Mouse (Mus musculus) olfactory bulb, adult 2 months (tissue): ENCODE measurements around the gene Idh3b. TPM values are rescaled to one million over a fixed set of nuclear protein-coding genes. Genes with fewer than 3 reads are reported as not detected.

ENCODE experiments used
- H3K27ac ChIP-seq: fragments of 200-500 bp; 2 replicates; pipeline ENCODE4 v1.5.1; 2012; ENCODE audit warnings: low read depth, low read length; ENCODE audit not compliant: insufficient read depth
- H3K4me1 ChIP-seq: fragments of 200-500 bp; 2 replicates; pipeline ENCODE4 v1.6.1; 2012; ENCODE audit warnings: low read length; ENCODE audit not compliant: control insufficient read depth, insufficient read depth
- H3K4me3 ChIP-seq: fragments of 200-500 bp; 2 replicates; pipeline ENCODE4 v1.5.1; 2012; ENCODE audit warnings: mild to moderate bottlenecking, low read depth, low read length, moderate library complexity; ENCODE audit not compliant: insufficient read depth
- CTCF ChIP-seq: fragments of 200-500 bp; IDR thresholded peaks from 2 replicates; pipeline ENCODE4 v1.5.1; 2012; ENCODE audit warnings: low read depth, mild to moderate bottlenecking, low read length, moderate library complexity; ENCODE audit not compliant: insufficient read depth
- POLR2A ChIP-seq: fragments of 200-500 bp; IDR thresholded peaks from 2 replicates; pipeline ENCODE4 v1.6.1; 2012; ENCODE audit warnings: mild to moderate bottlenecking, low read depth, low read length, moderate library complexity; ENCODE audit not compliant: insufficient read depth
- WGBS: fragments of 180-500 bp; shearing (Covaris S2); methylation state at CpG from one replicate; pipeline ENCODE4 v1.1.7; 2018; 5-methylcytosine and 5-hydroxymethylcytosine counted together
- polyA plus RNA-seq: library from polyadenylated mRNA; stranded (reverse); fragments of >200 nt; gene quantifications from 2 replicates; pipeline ENCODE4 v1.2.4, GENCODE M21; 2012; ENCODE audit warnings: low replicate concordance; ENCODE audit not compliant: missing spikeins, insufficient read depth, insufficient read length

The Idh3b gene
- polyA plus RNA-seq, 1 experiment, result not detected

GRCm38 (mm10) chr2:130274862-130275261 lies 9.5 kb downstream of the Idh3b start:
- TF ChIP-seq CTCF (no peak), POLR2A (no peak)
- WGBS, result 1% methylated on average over 10 of the region's 10 CpGs
- peak overlapping the region; percentile 75 for H3K4me3 ChIP-seq
- no peaks in the 10 kb centered on the region; the same call in none of the 2 replicates for H3K4me1 ChIP-seq
- no peak overlapping the region for H3K27ac ChIP-seq

GRCm38 (mm10) chr2:130274149-130274861 lies 10.0 kb downstream of the Idh3b start, which contains the start of gene Nop56:
Nop56 (plus strand) TSS chr2:130274430.
- WGBS, result under 1% methylated on average over 68 of the region's 68 CpGs
- peak; percentile 99 for TF ChIP-seq POLR2A
- no peak for TF ChIP-seq CTCF

GRCm38 (mm10) chr2:130273732-130274131 lies 10.6 kb downstream of the Idh3b start:
- TF ChIP-seq POLR2A (no peak), CTCF (no peak)
- peak overlapping the region; percentile 59 for H3K4me3 ChIP-seq
- peak overlapping the region; percentile 55 for H3K27ac ChIP-seq
- under 1% methylated on average over 14 of the region's 14 CpGs for WGBS
- H3K4me1 ChIP-seq, result no peaks in the 10 kb centered on the region; the same call in none of the 2 replicates

More at GRCm38 (mm10) chr2:130274149-130274861, 10.0 kb downstream of the Idh3b start, which contains the start of gene Nop56:
- H3K4me1 ChIP-seq, result no peaks in the 10 kb centered on the region; the same call in none of the 2 replicates
- peak within 1 kb of the TSS; percentile 75 for H3K4me3 ChIP-seq
- H3K27ac ChIP-seq, result peak within 1 kb of the TSS; percentile 55

DNA sequence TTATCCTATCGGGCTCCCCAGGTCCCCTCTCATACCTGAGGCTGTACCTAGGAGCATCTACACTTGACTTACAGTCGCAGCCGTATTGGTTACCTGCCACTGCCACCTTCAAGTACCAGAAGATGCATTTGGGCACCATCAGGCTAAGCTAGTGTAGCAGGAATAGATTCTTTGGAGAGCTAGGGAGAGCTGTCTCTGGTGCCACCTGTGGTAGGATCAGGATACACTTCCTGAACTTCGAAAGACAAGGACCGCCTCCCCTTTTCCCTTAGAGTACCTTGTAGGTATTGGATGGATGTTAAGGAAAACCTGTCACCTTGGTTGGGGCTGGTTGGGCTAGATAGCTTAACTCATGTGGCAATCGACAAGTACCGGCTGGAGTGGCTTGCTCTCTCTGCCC lies 16.3 kb downstream of the Idh3b start:
- Histone ChIP-seq H3K4me3 (no peak overlapping the region), H3K27ac (no peak overlapping the region), H3K4me1 (no peaks in the 10 kb centered on the region)
- WGBS, result 77% methylated on average over 7 of the region's 7 CpGs
- TF ChIP-seq CTCF, result no peak
- no peak for TF ChIP-seq POLR2A

DNA sequence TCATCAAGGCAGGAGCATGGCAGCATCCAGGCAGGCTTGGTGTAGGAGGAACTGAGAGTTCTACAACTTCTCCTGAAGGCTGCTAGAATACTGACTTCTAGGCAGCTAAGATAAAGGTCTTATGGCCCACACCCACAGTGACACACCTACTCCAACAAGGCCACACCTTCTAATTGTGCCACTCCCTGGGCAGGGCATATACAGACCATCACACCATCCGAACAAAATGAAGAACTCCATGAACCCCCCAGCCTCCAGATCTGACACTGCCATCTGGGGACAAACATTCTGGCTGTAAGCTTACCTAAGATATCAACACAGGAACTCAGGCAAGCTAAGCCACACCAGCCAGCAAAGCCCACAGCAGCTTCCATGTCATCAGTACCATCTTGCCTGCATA lies 18.8 kb downstream of the Idh3b start:
- no peak for TF ChIP-seq CTCF
- no peak for TF ChIP-seq POLR2A
- Histone ChIP-seq H3K27ac (no peak overlapping the region), H3K4me3 (no peak overlapping the region), H3K4me1 (no peaks in the 10 kb centered on the region)
- 100% methylated on average over 1 of the region's 1 CpGs for WGBS

DNA sequence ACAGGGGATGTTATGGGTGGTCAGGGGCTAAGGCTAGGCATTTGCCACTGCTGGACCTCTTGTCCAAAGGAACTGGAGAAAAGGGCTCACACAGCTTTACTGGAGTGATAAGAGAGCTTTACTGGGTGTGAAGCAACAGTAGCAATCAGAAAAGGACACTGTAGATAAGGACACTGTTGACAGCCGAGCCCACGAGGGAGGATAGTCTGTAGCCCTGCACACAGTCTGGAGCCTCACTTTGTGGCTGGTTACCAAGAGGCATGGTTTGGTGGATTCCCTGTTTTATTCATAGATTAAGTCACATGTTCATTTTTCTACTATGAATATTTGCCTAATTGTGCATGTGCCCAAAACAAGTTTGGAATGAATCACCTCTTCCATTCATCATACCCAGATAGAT lies 21.9 kb downstream of the Idh3b start:
- no peak for TF ChIP-seq CTCF
- TF ChIP-seq POLR2A, result no peak

GRCm38 (mm10) chr2:130261914-130262313 lies 22.4 kb downstream of the Idh3b start:
- Histone ChIP-seq H3K27ac (no peak overlapping the region), H3K4me3 (no peak overlapping the region), H3K4me1 (no peaks in the 10 kb centered on the region)
- TF ChIP-seq POLR2A (no peak), CTCF (no peak)
- WGBS, result 91% methylated on average over 2 of the region's 2 CpGs

More for the DNA sequence above, 21.9 kb downstream of the Idh3b start:
- no peak overlapping the region for H3K4me3 ChIP-seq
- H3K4me1 ChIP-seq, result no peaks in the 10 kb centered on the region
- 83% methylated on average over 2 of the region's 2 CpGs for WGBS
- H3K27ac ChIP-seq, result no peak overlapping the region

DNA sequence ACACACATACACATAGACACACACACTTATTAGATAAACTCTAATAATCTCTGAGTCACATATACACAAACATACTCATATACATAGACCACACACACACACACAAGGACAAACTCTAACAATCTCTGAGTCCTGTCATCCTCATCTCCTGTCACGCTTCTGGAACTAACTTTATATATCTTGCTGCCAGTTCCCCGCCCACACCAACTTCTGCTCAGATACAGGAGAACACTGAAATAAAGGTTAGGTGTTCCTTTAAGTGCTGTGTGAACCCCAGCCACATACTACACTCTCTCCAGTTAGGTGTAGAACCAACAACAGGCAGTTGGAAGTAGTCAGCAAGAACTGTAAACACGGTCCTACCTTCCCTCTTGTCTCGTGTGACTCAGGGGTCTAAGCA lies 23.5 kb downstream of the Idh3b start:
- TF ChIP-seq CTCF (no peak), POLR2A (no peak)
- WGBS, result 85% methylated on average over 4 of the region's 4 CpGs
- Histone ChIP-seq H3K4me3 (no peak overlapping the region), H3K27ac (no peak overlapping the region), H3K4me1 (no peaks in the 10 kb centered on the region)

- Histone ChIP-seq H3K4me1 (no peaks in the 10 kb centered on the region), H3K4me3 (no peak overlapping the region), H3K27ac (no peak overlapping the region)
- 82% methylated on average over 4 of the region's 4 CpGs for WGBS
- no peak for TF ChIP-seq CTCF
- TF ChIP-seq POLR2A, result no peak
Observed at GRCm38 (mm10) chr2:130256762-130257161, 27.6 kb downstream of the Idh3b start.
